Mouse (Mus musculus) myocyte (in vitro differentiated cells): Measurements from ENCODE around the gene Rilpl1. TPM values are rescaled to one million over a fixed set of nuclear protein-coding genes. Genes with fewer than 3 reads are reported as not detected.

Experiments used
- H3K27me3 ChIP-seq: one replicate; pipeline ENCODE4 v1.6.1; 2011; ENCODE audit not compliant: control insufficient read depth, insufficient read depth, insufficient read length
- H3K36me3 ChIP-seq: one replicate; pipeline ENCODE4 v1.6.1; 2011; ENCODE audit not compliant: control insufficient read depth, insufficient read depth
- H3K4me2 ChIP-seq: one replicate; pipeline ENCODE4 v1.6.1; 2011; ENCODE audit warnings: low read depth, control low read depth
- H3K4me3 ChIP-seq: one replicate; pipeline ENCODE4 v1.5.1; 2011; ENCODE audit warnings: mild to moderate bottlenecking, control low read depth, moderate library complexity
- H3K79me2 ChIP-seq: one replicate; pipeline ENCODE4 v1.6.1; 2011; ENCODE audit not compliant: control insufficient read depth, insufficient read depth
- H3ac ChIP-seq: one replicate; pipeline ENCODE4 v1.6.1; 2011; ENCODE audit not compliant: control insufficient read depth, insufficient read length
- CEBPB ChIP-seq: IDR thresholded peaks from 2 replicates; pipeline ENCODE4 v1.6.1; 2011; ENCODE audit warnings: mild to moderate bottlenecking, moderate library complexity; ENCODE audit not compliant: poor library complexity, insufficient read depth, severe bottlenecking
- E2F4 ChIP-seq: IDR thresholded peaks from one replicate; pipeline ENCODE4 v1.6.1; 2011; ENCODE audit warnings: mild to moderate bottlenecking, control low read depth, moderate library complexity; ENCODE audit not compliant: insufficient read depth
- MAX ChIP-seq: IDR thresholded peaks from one replicate; pipeline ENCODE4 v1.6.1; 2011; ENCODE audit warnings: low read depth, mild to moderate bottlenecking, control low read depth
- MYOD1 ChIP-seq, 3 experiments: IDR thresholded peaks; one replicate each; pipeline ENCODE4 v1.6.1; 2011; ENCODE audit warnings: control low read depth in 2 of 3, low read depth in 2 of 3, mild to moderate bottlenecking in 2 of 3, moderate library complexity in 1 of 3; ENCODE audit not compliant: insufficient read length in 2 of 3, control insufficient read depth in 1 of 3
- MYOG ChIP-seq, 3 experiments: IDR thresholded peaks; one replicate each; pipeline ENCODE4 v1.6.1; 2011; ENCODE audit warnings: control low read depth in 2 of 3, low read depth in 2 of 3, mild to moderate bottlenecking in 2 of 3; ENCODE audit not compliant: insufficient read length in 2 of 3, control insufficient read depth in 1 of 3, insufficient read depth in 1 of 3
- POLR2A ChIP-seq: IDR thresholded peaks from one replicate; pipeline ENCODE4 v1.6.1; 2011; ENCODE audit warnings: low read depth, mild to moderate bottlenecking, control low read depth, moderate library complexity; ENCODE audit not compliant: insufficient read length
- POLR2AphosphoS2 ChIP-seq: IDR thresholded peaks from one replicate; pipeline ENCODE4 v1.6.1; 2011; ENCODE audit warnings: low read depth, control low read depth; ENCODE audit not compliant: insufficient read length
- REST ChIP-seq: IDR thresholded peaks from one replicate; pipeline ENCODE4 v1.6.1; 2011; ENCODE audit warnings: mild to moderate bottlenecking, control low read depth, moderate library complexity; ENCODE audit not compliant: insufficient read depth, insufficient read length
- SRF ChIP-seq: IDR thresholded peaks from one replicate; pipeline ENCODE4 v1.6.1; 2011; ENCODE audit warnings: low read depth; ENCODE audit not compliant: control insufficient read depth, insufficient read length
- TCF12 ChIP-seq: IDR thresholded peaks from one replicate; pipeline ENCODE4 v1.6.1; 2011; ENCODE audit warnings: mild to moderate bottlenecking, control low read depth; ENCODE audit not compliant: poor library complexity, insufficient read depth, severe bottlenecking
- TCF3 ChIP-seq: IDR thresholded peaks from one replicate; pipeline ENCODE4 v1.6.1; 2011; ENCODE audit warnings: low read depth, control low read depth; ENCODE audit not compliant: insufficient read length
- USF1 ChIP-seq: IDR thresholded peaks from one replicate; pipeline ENCODE4 v1.6.1; 2011; ENCODE audit warnings: low read depth, mild to moderate bottlenecking, control low read depth, moderate library complexity
- polyA plus RNA-seq: library from polyadenylated mRNA; unstranded; fragments of >200 nt; fragmentation: generic; extraction: Trizol; gene quantifications from one replicate; pipeline ENCODE4 v1.2.1, GENCODE M21; 2012; ENCODE audit warnings: missing spikeins

Rilpl1 gene
- polyA plus RNA-seq, 1 experiment, result 43.1 TPM

- H3K79me2 ChIP-seq, result peaks cover 8% of the 10 kb centered on the region
- no peak for TF ChIP-seq SRF
- no peak for TF ChIP-seq CEBPB
- TF ChIP-seq POLR2A, result no peak
- TF ChIP-seq USF1, result no peak
- no peak for TF ChIP-seq E2F4
- no peak for TF ChIP-seq MAX
- no peak for TF ChIP-seq POLR2AphosphoS2
- no peak for TF ChIP-seq REST
- TF ChIP-seq TCF12, result no peak
- no peak for TF ChIP-seq MYOG (IDR thresholded peaks at IDR 0.05; ENCODE audit: control insufficient read depth in 1 of 3, insufficient read depth in 1 of 3, insufficient read length in 2 of 3, low read depth in 2 of 3)
- TF ChIP-seq TCF3, result no peak
- TF ChIP-seq MYOD1 (IDR thresholded peaks at IDR 0.05; ENCODE audit: control insufficient read depth in 1 of 3, insufficient read length in 2 of 3, low read depth in 2 of 3), result no peak
- H3K4me2 ChIP-seq, result peak overlapping the region; percentile 74
- H3K27me3 ChIP-seq, result no peaks in the 10 kb centered on the region
- peak overlapping the region; percentile 73 for H3K4me3 ChIP-seq
- H3ac ChIP-seq, result peak overlapping the region; percentile 67
- no peaks in the 10 kb centered on the region for H3K36me3 ChIP-seq
These were observed 366 bp upstream of the Rilpl1 start for GRCm38 (mm10) chr5:124531583-124531930.

GRCm38 (mm10) chr5:124529697-124530096 is 1.5 kb downstream of the Rilpl1 start:
- peak overlapping the region; percentile 85 for H3K4me2 ChIP-seq
- H3K4me3 ChIP-seq, result peak overlapping the region; percentile 73
- no peaks in the 10 kb centered on the region for H3K36me3 ChIP-seq
- TF ChIP-seq MAX, result no peak
- TF ChIP-seq MYOD1 (IDR thresholded peaks at IDR 0.05; ENCODE audit: control insufficient read depth in 1 of 3, insufficient read length in 2 of 3, low read depth in 2 of 3), result no peak
- TF ChIP-seq TCF12, result no peak
- no peak for TF ChIP-seq CEBPB
- no peak for TF ChIP-seq SRF
- TF ChIP-seq POLR2A, result no peak
- no peak for TF ChIP-seq USF1
- TF ChIP-seq POLR2AphosphoS2, result no peak
- TF ChIP-seq E2F4, result no peak
- no peak for TF ChIP-seq MYOG (IDR thresholded peaks at IDR 0.05; ENCODE audit: control insufficient read depth in 1 of 3, insufficient read depth in 1 of 3, insufficient read length in 2 of 3, low read depth in 2 of 3)
- TF ChIP-seq REST, result no peak
- TF ChIP-seq TCF3, result no peak
- H3K79me2 ChIP-seq, result peaks cover 8% of the 10 kb centered on the region
- H3ac ChIP-seq, result no peak overlapping the region
- no peaks in the 10 kb centered on the region for H3K27me3 ChIP-seq

- H3ac ChIP-seq, result no peak overlapping the region
- peak overlapping the region; percentile 85 for H3K4me2 ChIP-seq
- H3K27me3 ChIP-seq, result no peaks in the 10 kb centered on the region
- peaks cover 8% of the 10 kb centered on the region for H3K79me2 ChIP-seq
- TF ChIP-seq POLR2A (no peak), SRF (no peak), MYOG (IDR thresholded peaks at IDR 0.05; ENCODE audit: control insufficient read depth in 1 of 3, insufficient read depth in 1 of 3, insufficient read length in 2 of 3, low read depth in 2 of 3) (no peak)
- H3K4me3 ChIP-seq, result peak overlapping the region; percentile 73
- no peaks in the 10 kb centered on the region for H3K36me3 ChIP-seq
These were observed 2.0 kb downstream of the Rilpl1 start for GRCm38 (mm10) chr5:124529191-124529651.

- TF ChIP-seq MYOG (IDR thresholded peaks at IDR 0.05; ENCODE audit: control insufficient read depth in 1 of 3, insufficient read depth in 1 of 3, insufficient read length in 2 of 3, low read depth in 2 of 3) (peak in 1 of 3 experiments; percentile 48), CEBPB (no peak), TCF12 (no peak), REST (no peak), USF1 (no peak), SRF (no peak), E2F4 (no peak), MYOD1 (IDR thresholded peaks at IDR 0.05; ENCODE audit: control insufficient read depth in 1 of 3, insufficient read length in 2 of 3, low read depth in 2 of 3) (peak in 1 of 3 experiments; percentile 16), POLR2AphosphoS2 (no peak), MAX (no peak), POLR2A (no peak), TCF3 (no peak)
These were observed 2.4 kb downstream of the Rilpl1 start for GRCm38 (mm10) chr5:124528791-124529190.

GRCm38 (mm10) chr5:124528351-124528750 is 2.8 kb downstream of the Rilpl1 start:
- TF ChIP-seq TCF12 (no peak), USF1 (no peak), SRF (no peak), TCF3 (no peak), MAX (no peak)
- no peaks in the 10 kb centered on the region for H3K36me3 ChIP-seq
- H3K79me2 ChIP-seq, result peaks cover 8% of the 10 kb centered on the region
- H3ac ChIP-seq, result no peak overlapping the region
- H3K4me2 ChIP-seq, result peak overlapping the region; percentile 85
- no peaks in the 10 kb centered on the region for H3K27me3 ChIP-seq
- peak overlapping the region; percentile 73 for H3K4me3 ChIP-seq

More at GRCm38 (mm10) chr5:124528791-124529190, 2.4 kb downstream of the Rilpl1 start:
- peak overlapping the region; percentile 85 for H3K4me2 ChIP-seq
- H3K79me2 ChIP-seq, result peaks cover 8% of the 10 kb centered on the region
- H3K27me3 ChIP-seq, result no peaks in the 10 kb centered on the region
- no peak overlapping the region for H3ac ChIP-seq
- H3K4me3 ChIP-seq, result peak overlapping the region; percentile 73
- no peaks in the 10 kb centered on the region for H3K36me3 ChIP-seq
